Mouse (Mus musculus) liver, postnatal 0 days (tissue): Measurements from ENCODE around the gene Proser3. TPM values are rescaled to one million over a fixed set of nuclear protein-coding genes. Genes with fewer than 3 reads are reported as not detected.
A peak's percentile ranks its signal among the peaks of the same experiment; 100 is the strongest.

Experiments used
- ATAC-seq: fragments of 200-750 bp; cut with Nextera tagmentation; 2 replicates; pipeline ENCODE4 v1.8.0; 2017; ENCODE audit warnings: mild to moderate bottlenecking, moderate library complexity
- DNase-seq: peaks from one replicate; pipeline ENCODE4 v3.0.0-alpha.2; 2016
- H3K27ac ChIP-seq: fragments of 300-500 bp; sonication (generic); 2 replicates; pipeline ENCODE4 v1.5.1; 2014; ENCODE audit warnings: antibody characterized with exemption, moderate library complexity, mild to moderate bottlenecking, low read depth
- H3K27me3 ChIP-seq: fragments of 300-500 bp; sonication (generic); 2 replicates; pipeline ENCODE4 v1.6.1; 2014; ENCODE audit warnings: low read length, control low read depth, mixed read lengths; ENCODE audit not compliant: insufficient read depth
- H3K36me3 ChIP-seq: fragments of 300-500 bp; sonication (generic); replicated peaks from 2 replicates; pipeline ENCODE4 v1.6.1; 2014; ENCODE audit warnings: mild to moderate bottlenecking, control low read depth, low read length, moderate library complexity, mixed read lengths; ENCODE audit not compliant: insufficient read depth
- H3K4me1 ChIP-seq: fragments of 300-500 bp; sonication (generic); 2 replicates; pipeline ENCODE4 v1.6.1; 2014; ENCODE audit warnings: antibody characterized with exemption, mild to moderate bottlenecking, control low read depth; ENCODE audit not compliant: insufficient read depth
- H3K4me2 ChIP-seq: fragments of 300-500 bp; sonication (generic); 2 replicates; pipeline ENCODE4 v1.6.1; 2014; ENCODE audit warnings: low read depth, mild to moderate bottlenecking, low read length, moderate library complexity, mixed read lengths
- H3K4me3 ChIP-seq: fragments of 300-500 bp; sonication (generic); 2 replicates; pipeline ENCODE4 v1.5.1; 2014; ENCODE audit warnings: low read depth, low read length
- H3K9ac ChIP-seq: fragments of 300-500 bp; sonication (generic); replicated peaks from 2 replicates; pipeline ENCODE4 v1.6.1; 2014; ENCODE audit warnings: mild to moderate bottlenecking, moderate library complexity
- H3K9me3 ChIP-seq: fragments of 300-500 bp; sonication (generic); 2 replicates; pipeline ENCODE4 v1.6.1; 2016; ENCODE audit warnings: mild to moderate bottlenecking, control low read depth, low read length, mixed read lengths
- CTCF ChIP-seq: sonication (generic); IDR thresholded peaks from 2 replicates; pipeline ENCODE4 v1.5.1; 2016; ENCODE audit warnings: antibody characterized with exemption, low read depth
- EP300 ChIP-seq: IDR thresholded peaks from 2 replicates; pipeline ENCODE4 v1.6.1; 2016; ENCODE audit warnings: antibody characterized with exemption, low read depth, mild to moderate bottlenecking
- WGBS: fragments of 180-500 bp; shearing (Covaris S2); extraction: QIAGEN DNeasy Blood & Tissue Kit; methylation state at CpG from one replicate; pipeline ENCODE4 v1.1.7; 2014; ENCODE audit not compliant: insufficient replicate concordance; 5-methylcytosine and 5-hydroxymethylcytosine counted together
- polyA plus RNA-seq: library from polyadenylated mRNA; unstranded; fragments of >200 nt; fragmentation: Nextera tagmentation; extraction: Ambion mirVana; gene quantifications from 2 replicates; pipeline ENCODE4 v1.2.1, GENCODE M21; 2015

The Proser3 gene
- polyA plus RNA-seq, 1 experiment from 2014 or later = 1.1 TPM

DNA sequence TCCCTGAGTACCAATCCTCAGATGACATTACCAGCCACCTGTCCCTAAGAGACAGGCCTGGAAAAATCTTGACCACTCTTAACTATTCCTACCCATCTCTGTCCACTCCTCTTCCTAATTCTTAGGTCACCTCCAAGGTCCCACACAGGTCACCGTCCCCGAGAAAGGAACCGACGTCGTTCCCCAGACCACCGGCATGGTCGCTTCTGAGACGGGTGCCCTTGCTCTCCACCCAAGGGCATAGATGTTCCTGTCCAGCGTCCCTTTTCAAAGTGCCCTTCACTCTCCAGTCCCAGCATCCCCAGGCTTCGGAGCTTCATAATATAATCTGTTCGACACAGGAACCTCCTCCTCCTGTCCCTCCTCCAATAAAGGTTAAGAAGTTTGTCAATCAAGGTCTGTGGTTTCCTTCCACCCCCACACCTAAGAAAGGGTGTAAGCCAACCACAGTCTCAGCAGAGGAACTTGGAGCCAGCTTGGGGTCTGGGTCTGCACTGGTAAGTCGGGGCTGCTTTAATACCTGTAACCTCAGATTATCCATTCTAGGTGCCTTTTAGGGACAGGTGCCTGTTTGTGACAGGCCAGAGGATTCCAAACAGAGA, 13.0 kb upstream of the Proser3 start, which contains the start of gene Igflr1:
Gene Igflr1, plus strand, starts transcription at position 458 of the 602 bp plus-strand sequence.
- no peak for TF ChIP-seq CTCF
- no peak for TF ChIP-seq EP300
- H3K36me3 ChIP-seq = peaks cover 42% of the 10 kb centered on the region
- H3K9ac ChIP-seq = no peak within 1 kb of the TSS
- peaks cover 14% of the 10 kb centered on the region for H3K4me1 ChIP-seq
- no peak within 1 kb of the TSS for H3K4me2 ChIP-seq
- WGBS = 89% methylated on average over 12 of the region's 12 CpGs
- DNase-seq = no peak
- H3K4me3 ChIP-seq = no peak within 1 kb of the TSS
- H3K27ac ChIP-seq = no peak within 1 kb of the TSS
- H3K9me3 ChIP-seq = no peaks in the 10 kb centered on the region
- no peaks in the 10 kb centered on the region for H3K27me3 ChIP-seq
- no peak for ATAC-seq

- Histone ChIP-seq H3K4me3 (peak overlapping the region; percentile 73), H3K9me3 (no peaks in the 10 kb centered on the region), H3K4me2 (peak overlapping the region; percentile 74), H3K27me3 (no peaks in the 10 kb centered on the region), H3K4me1 (peaks cover 15% of the 10 kb centered on the region), H3K9ac (0 out of 2 replicates have a peak overlapping the region, but pooled peaks have one; percentile 23), H3K36me3 (peaks cover 30% of the 10 kb centered on the region), H3K27ac (peak overlapping the region; percentile 95)
- ATAC-seq = no peak
- TF ChIP-seq CTCF = no peak
- no peak for TF ChIP-seq EP300
- 32% methylated on average over 6 of the region's 6 CpGs for WGBS
- no peak for DNase-seq
Observed at GRCm38 (mm10) chr7:30563906-30564280, 11.8 kb upstream of the Proser3 start.

DNA sequence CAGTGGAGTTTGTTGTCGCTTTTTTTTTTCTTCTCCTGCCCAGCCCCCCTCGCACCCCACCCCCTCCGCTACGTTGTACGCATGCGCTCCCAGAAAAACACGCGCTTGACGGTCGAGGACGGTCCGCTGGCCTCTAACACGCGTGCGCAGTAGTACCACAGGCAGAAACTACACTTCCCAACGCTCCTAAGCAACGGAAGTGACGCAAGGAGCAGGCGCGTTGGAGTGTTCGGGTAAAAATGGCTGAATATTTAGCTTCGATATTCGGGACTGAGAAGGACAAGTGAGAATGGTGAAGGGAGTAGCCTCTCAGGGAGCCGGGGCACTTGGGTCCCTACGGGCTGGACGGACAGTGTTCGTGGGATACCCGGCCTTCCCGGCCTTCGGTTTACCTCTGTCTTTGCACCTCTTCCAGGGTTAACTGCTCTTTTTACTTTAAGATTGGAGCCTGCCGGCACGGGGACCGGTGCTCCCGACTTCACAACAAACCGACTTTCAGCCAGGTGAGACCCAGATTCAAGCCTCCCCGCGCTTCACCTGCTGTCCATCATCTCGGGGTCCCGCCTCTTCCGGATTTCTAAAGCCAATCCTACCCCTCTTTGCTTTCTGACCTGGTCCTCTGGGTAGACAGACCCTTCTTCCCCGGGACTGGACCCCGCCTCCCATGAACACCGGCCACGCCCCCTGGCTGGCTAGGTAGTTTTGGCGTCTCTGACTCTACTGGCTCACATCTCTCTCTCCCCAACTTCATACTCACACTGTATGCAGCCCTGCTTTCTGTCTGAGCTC, 11.2 kb upstream of the Proser3 start, which contains the start of the genes U2af1l4, Gm49396 and Psenen:
Gene U2af1l4, plus strand, starts transcription at position 185 of the 789 bp plus-strand sequence.
Gene Gm49396, plus strand, starts transcription at position 228 of the 789 bp plus-strand sequence.
Gene Psenen, minus strand, starts transcription at position 511 of the 789 bp plus-strand sequence.
- Histone ChIP-seq H3K27me3 (no peaks in the 10 kb centered on the region), H3K9me3 (no peaks in the 10 kb centered on the region), H3K27ac (peak within 1 kb of the TSS; percentile 95), H3K4me1 (peaks cover 20% of the 10 kb centered on the region), H3K4me2 (peak within 1 kb of the TSS; percentile 93), H3K9ac (peak within 1 kb of the TSS; percentile 76), H3K36me3 (peaks cover 27% of the 10 kb centered on the region), H3K4me3 (peak within 1 kb of the TSS; percentile 73)
- ATAC-seq (peak; percentile 85), DNase-seq (peak; percentile 95)
- under 1% methylated on average over 45 of the region's 45 CpGs for WGBS
- TF ChIP-seq EP300 (no peak), CTCF (no peak)

- ATAC-seq = no peak
- TF ChIP-seq EP300 = no peak
- TF ChIP-seq CTCF = no peak
Observed at GRCm38 (mm10) chr7:30562526-30563116, 10.5 kb upstream of the Proser3 start.

GRCm38 (mm10) chr7:30560296-30560695, 8.2 kb upstream of the Proser3 start:
- peaks cover 24% of the 10 kb centered on the region for H3K4me1 ChIP-seq
- 67% methylated on average over 2 of the region's 2 CpGs for WGBS
- H3K4me3 ChIP-seq = no peak overlapping the region
- ATAC-seq (no peak), DNase-seq (no peak)
- H3K27me3 ChIP-seq = no peaks in the 10 kb centered on the region
- H3K4me2 ChIP-seq = peak overlapping the region; percentile 80; the same call in 1 of the 2 replicates
- H3K9ac ChIP-seq = no peak overlapping the region
- H3K36me3 ChIP-seq = peaks cover 20% of the 10 kb centered on the region
- TF ChIP-seq EP300 = no peak
- TF ChIP-seq CTCF = no peak
- H3K9me3 ChIP-seq = no peaks in the 10 kb centered on the region
- peak overlapping the region; percentile 55; the same call in 1 of the 2 replicates for H3K27ac ChIP-seq

More at GRCm38 (mm10) chr7:30562526-30563116, 10.5 kb upstream of the Proser3 start:
- Histone ChIP-seq H3K36me3 (peaks cover 23% of the 10 kb centered on the region), H3K4me1 (peaks cover 24% of the 10 kb centered on the region), H3K4me3 (peak overlapping the region; percentile 73), H3K27me3 (no peaks in the 10 kb centered on the region), H3K27ac (peak overlapping the region; percentile 65), H3K4me2 (peak overlapping the region; percentile 93), H3K9ac (peak overlapping the region; percentile 76), H3K9me3 (no peaks in the 10 kb centered on the region)
- DNase-seq = no peak
- under 1% methylated on average over 27 of the region's 27 CpGs for WGBS
